Mouse (Mus musculus) thymus, postnatal 4 days (tissue): ENCODE results near the gene Ptprk.

Experiments
- DNase-seq: peaks from one replicate; pipeline ENCODE4 v3.0.0; 2021

Gene Ptprk

GRCm38 (mm10) chr10:28566378-28566777 is 491.8 kb downstream of the Ptprk start:
- peak; percentile 42 for DNase-seq

- no peak for DNase-seq
Observed at GRCm38 (mm10) chr10:28566828-28567227, 492.2 kb downstream of the Ptprk start.

GRCm38 (mm10) chr10:28567441-28567840 is 492.8 kb downstream of the Ptprk start:
- DNase-seq: peak; percentile 36

GRCm38 (mm10) chr10:28568047-28568446 is 493.4 kb downstream of the Ptprk start:
- peak; percentile 70 for DNase-seq

GRCm38 (mm10) chr10:28579596-28579995 is 505.0 kb downstream of the Ptprk start:
- no peak for DNase-seq

GRCm38 (mm10) chr10:28586565-28587138 is 512.0 kb downstream of the Ptprk start:
- DNase-seq: no peak

GRCm38 (mm10) chr10:28588401-28588800 is 513.8 kb downstream of the Ptprk start:
- DNase-seq: no peak

- no peak for DNase-seq
Observed at GRCm38 (mm10) chr10:28590822-28591221, 516.2 kb downstream of the Ptprk start.

GRCm38 (mm10) chr10:28593566-28594292 is 519.1 kb downstream of the Ptprk start:
- DNase-seq: peak; percentile 49

- peak; percentile 64 for DNase-seq
Observed at GRCm38 (mm10) chr10:28596897-28597296, 522.3 kb downstream of the Ptprk start.

GRCm38 (mm10) chr10:28609136-28609535 is 534.5 kb downstream of the Ptprk start:
- no peak for DNase-seq

GRCm38 (mm10) chr10:28614396-28614795 is 539.8 kb downstream of the Ptprk start:
- no peak for DNase-seq

GRCm38 (mm10) chr10:28617203-28617602 is 542.6 kb downstream of the Ptprk start:
- no peak for DNase-seq

GRCm38 (mm10) chr10:28618002-28618401 is 543.4 kb downstream of the Ptprk start:
- no peak for DNase-seq

GRCm38 (mm10) chr10:28619415-28619814 is 544.8 kb downstream of the Ptprk start:
- peak; percentile 58 for DNase-seq

GRCm38 (mm10) chr10:28636096-28636495 is 561.5 kb downstream of the Ptprk start:
- DNase-seq: no peak

GRCm38 (mm10) chr10:28641887-28642286 is 567.3 kb downstream of the Ptprk start:
- DNase-seq: no peak
